Mouse (Mus musculus): ENCODE data around the gene Mast4.

Mast4 gene

GRCm38 (mm10) chr13:103316777-103317367 is 17.4 kb downstream of the Mast4 start:
- DNase-seq (ENCODE audit: low read depth, low spot score), result no peak

- no peak for DNase-seq (ENCODE audit: low read depth, low spot score)
These were observed 19.1 kb downstream of the Mast4 start for GRCm38 (mm10) chr13:103315113-103315708.

- no peak for DNase-seq (ENCODE audit: low read depth, low spot score)
These were observed 26.0 kb downstream of the Mast4 start for GRCm38 (mm10) chr13:103308296-103308695.

DNA sequence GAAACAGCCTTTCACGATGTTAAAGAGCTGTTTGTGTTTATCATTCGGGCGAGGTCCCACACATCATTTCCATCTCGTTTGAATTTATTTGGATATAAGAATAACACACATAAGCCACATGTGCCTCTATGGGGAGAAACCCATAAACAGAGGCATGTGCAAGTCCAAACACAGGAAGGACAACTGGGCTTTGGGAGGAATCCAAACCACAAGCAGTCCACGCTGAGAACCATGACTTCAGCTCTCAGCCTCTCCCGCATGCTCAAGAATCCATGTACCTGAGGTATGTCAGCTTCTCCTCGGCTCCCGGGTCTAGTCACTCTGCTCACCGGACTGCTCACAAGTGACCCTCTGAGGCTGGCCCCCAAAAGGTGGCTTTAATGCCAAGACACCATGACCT is 30.5 kb downstream of the Mast4 start:
- DNase-seq (ENCODE audit: low read depth, low spot score), result no peak

- no peak for DNase-seq (ENCODE audit: low read depth, low spot score)
These were observed 31.8 kb downstream of the Mast4 start for GRCm38 (mm10) chr13:103302508-103302907.

- DNase-seq (ENCODE audit: low read depth, low spot score), result no peak
These were observed 32.2 kb downstream of the Mast4 start for GRCm38 (mm10) chr13:103302077-103302476.

DNA sequence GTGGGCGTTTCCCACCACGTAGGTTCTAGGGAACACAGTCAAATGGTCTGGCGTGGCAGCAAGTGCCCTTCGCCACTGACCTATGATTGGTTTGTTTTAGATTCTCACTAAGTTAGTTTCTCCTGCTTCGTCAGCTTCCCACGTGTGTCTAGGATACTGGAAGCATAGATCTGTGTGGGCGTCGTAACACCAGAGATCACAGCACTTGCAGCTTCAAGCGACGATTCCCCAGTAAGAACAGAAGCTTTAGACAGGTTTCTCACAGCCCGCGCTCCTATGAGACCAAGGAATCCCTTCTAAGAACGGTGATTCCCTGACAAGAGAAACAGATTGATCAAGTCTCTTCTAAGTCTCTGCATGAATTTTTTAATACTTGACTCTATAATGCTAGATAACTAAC is 39.9 kb downstream of the Mast4 start:
- no peak for DNase-seq (ENCODE audit: low read depth, low spot score)

GRCm38 (mm10) chr13:103293121-103293520 is 41.2 kb downstream of the Mast4 start:
- no peak for DNase-seq (ENCODE audit: low read depth, low spot score)

- no peak for DNase-seq (ENCODE audit: low read depth, low spot score)
These were observed 43.2 kb downstream of the Mast4 start for GRCm38 (mm10) chr13:103291098-103291497.

GRCm38 (mm10) chr13:103285821-103286220 is 48.5 kb downstream of the Mast4 start:
- no peak for DNase-seq (ENCODE audit: low read depth, low spot score)

DNA sequence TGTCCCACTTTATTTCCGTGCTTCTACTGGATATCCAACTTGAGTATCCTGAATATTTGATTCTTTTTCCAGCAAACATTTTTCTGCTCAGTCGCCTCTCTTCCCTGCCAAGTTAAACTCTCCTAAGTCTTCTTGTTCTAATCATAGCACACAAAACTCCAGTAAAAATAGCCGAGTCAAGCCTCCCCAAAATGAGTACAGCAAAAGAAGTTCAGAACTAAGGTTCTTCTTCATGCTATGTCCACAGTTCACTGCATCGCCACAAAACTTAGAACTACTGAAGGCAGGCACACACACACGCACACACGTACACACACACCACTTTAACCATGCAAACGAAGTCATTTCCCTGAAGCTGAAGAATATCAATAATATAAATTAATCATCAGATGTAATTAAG is 49.3 kb downstream of the Mast4 start:
- no peak for DNase-seq (ENCODE audit: low read depth, low spot score)

- DNase-seq (ENCODE audit: low read depth, low spot score), result no peak
These were observed 63.4 kb downstream of the Mast4 start for GRCm38 (mm10) chr13:103270856-103271391.

- DNase-seq (ENCODE audit: low read depth, low spot score), result no peak
These were observed 71.6 kb downstream of the Mast4 start for GRCm38 (mm10) chr13:103262707-103263106.

DNA sequence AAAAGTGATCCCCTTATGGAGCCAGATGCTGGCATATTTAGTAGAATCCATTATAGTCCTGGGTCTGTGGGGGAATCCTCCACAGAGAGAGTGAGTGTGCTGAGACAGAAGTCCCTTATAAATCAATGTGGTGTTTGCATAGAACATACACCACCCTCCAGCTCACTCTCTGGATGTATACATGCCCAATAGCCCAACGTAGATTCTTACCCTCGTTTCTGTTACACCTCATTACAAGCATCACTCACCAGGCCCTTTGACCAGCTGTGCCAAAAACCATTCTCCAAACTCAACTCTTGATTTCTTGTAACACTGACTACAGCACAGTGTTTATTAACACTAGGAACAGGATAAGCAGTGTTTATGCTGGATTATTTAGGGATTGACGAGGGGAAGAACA is 72.2 kb downstream of the Mast4 start:
- no peak for DNase-seq (ENCODE audit: low read depth, low spot score)

DNA sequence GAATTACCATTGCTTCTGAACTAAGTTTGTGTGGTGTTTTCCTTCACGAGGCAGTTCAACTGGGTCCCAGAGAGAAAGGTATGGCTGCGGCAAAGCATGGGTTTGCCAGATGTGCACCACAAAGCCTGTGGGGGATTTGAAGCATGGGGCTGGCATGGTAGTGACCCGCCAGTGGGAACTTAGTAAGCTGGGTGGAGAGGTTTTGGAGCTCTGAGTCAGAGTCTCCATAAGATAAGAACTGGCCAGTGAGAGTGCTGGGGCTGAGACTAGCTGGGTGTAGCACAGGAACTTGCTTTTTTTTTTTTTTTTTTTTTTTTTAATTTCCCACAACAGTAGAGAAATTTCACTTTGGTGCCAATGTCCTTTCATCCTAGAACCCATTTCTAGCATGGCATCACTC is 73.9 kb downstream of the Mast4 start:
- no peak for DNase-seq (ENCODE audit: low read depth, low spot score)

DNA sequence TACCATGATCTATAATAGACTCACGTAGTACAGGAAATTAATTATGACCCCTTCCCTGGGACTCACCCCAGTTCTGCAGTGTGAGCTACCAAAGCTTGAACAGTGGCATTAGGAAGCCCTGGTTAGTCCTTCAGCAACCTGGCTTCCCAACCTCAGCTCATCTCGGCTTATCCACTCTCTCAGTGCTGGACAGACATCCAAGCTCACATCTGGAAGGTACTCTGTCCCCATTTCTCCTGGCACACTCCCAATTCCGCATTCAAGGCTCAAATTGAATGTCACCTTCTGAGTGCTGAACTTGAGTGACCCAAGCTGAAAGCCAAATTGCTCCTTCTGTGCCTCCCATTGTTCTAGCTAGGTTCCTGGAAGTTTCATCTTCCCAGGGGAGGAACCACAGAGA is 76.2 kb downstream of the Mast4 start:
- no peak for DNase-seq (ENCODE audit: low read depth, low spot score)

GRCm38 (mm10) chr13:103254861-103255260 is 79.4 kb downstream of the Mast4 start:
- DNase-seq (ENCODE audit: low read depth, low spot score), result no peak

- no peak for DNase-seq (ENCODE audit: low read depth, low spot score)
These were observed 81.2 kb downstream of the Mast4 start for GRCm38 (mm10) chr13:103253077-103253476.

- DNase-seq (ENCODE audit: low read depth, low spot score), result no peak
These were observed 85.9 kb downstream of the Mast4 start for GRCm38 (mm10) chr13:103248102-103249054.

DNA sequence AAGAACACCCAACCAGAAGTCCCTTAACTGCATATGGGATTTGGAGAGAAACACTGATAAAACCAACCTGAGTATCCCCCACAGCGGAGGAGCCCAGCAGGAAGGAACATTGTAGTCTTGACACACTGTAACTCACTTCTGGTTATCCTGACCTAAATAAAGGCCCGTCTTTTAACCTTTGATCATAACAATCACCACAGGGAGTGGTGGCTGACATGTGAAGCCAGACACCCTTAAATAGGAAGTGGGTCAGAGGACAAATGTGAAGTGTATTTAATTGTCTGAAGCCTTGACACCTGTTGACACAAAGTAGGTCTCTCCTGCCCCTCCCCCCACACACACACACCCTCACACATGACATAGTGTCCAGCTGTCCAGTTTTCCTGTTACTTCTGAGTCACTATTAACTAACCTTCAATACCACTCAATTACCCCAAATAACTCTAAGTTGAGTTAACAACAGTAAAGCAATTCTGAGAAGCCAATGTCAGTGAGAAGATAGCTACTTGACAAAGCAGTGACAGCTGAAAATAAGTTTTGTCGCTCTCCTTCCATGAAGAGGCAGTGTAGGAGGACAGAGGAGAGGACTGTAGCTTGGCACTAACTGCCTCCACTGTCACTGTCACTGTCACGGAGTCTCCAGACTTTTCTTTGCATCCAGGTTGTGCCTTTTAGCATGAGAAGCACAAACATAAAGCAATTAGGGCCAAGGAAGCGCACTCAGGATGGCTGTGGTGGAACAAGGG is 87.2 kb downstream of the Mast4 start:
- DNase-seq (ENCODE audit: low read depth, low spot score), result no peak

- no peak for DNase-seq (ENCODE audit: low read depth, low spot score)
These were observed 88.9 kb downstream of the Mast4 start for GRCm38 (mm10) chr13:103245431-103245830.

DNA sequence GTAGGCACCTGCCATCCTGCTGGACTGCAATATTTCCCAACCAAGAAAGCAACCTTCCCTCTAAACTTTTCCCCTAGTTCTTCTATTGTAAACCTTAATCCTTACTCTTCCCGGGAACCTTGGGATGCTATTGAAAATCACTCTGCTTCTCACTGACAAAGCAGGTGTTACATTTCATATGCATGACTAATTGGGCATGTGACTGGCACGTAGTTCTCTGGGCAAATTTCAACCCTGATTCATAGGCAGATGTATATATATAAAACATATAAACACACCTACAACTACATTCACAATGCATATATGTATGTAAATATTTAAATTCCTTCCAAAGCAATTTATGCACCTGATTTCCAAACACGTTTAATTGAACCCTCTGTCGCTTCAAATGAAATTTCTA is 90.2 kb downstream of the Mast4 start:
- DNase-seq (ENCODE audit: low read depth, low spot score), result no peak
